Mouse (Mus musculus) MEL (cell line): ENCODE measurements around the gene Gpn2. TPM values are rescaled to one million over a fixed set of nuclear protein-coding genes. Genes with fewer than 3 reads are reported as not detected.

Source experiments
- DNase-seq: peaks from one replicate; pipeline ENCODE4 v3.0.0; 2011; ENCODE audit warnings: low read depth, low spot score
- H3K27ac ChIP-seq: 2 replicates; pipeline ENCODE4 v1.5.1; 2012; ENCODE audit warnings: low read depth, mild to moderate bottlenecking, control low read depth, low read length, moderate library complexity; ENCODE audit not compliant: control insufficient read depth
- H3K27me3 ChIP-seq, 2 experiments: fragments of 150-350 bp in 1 of 2; sonication (generic) in 1 of 2; 2 replicates each; pipeline ENCODE4 v1.6.1; 2012; ENCODE audit warnings: low read length in 2 of 2, mild to moderate bottlenecking in 2 of 2, improper control_type of control experiment in 1 of 2, moderate library complexity in 1 of 2; ENCODE audit not compliant: insufficient read depth in 2 of 2, control insufficient read depth in 1 of 2
- H3K36me3 ChIP-seq, 2 experiments: 2 replicates each; pipeline ENCODE4 v1.6.1; 2012 to 2014; ENCODE audit warnings: low read length in 2 of 2, improper control_type of control experiment in 1 of 2, inconsistent platforms in 1 of 2, mild to moderate bottlenecking in 1 of 2; ENCODE audit not compliant: insufficient read depth in 2 of 2, control insufficient read depth in 1 of 2
- H3K4me1 ChIP-seq, 2 experiments: fragments of 150-350 bp in 1 of 2; sonication (generic) in 1 of 2; 2 replicates each; pipeline ENCODE4 v1.6.1; 2012; ENCODE audit warnings: low read length in 2 of 2, improper control_type of control experiment in 1 of 2, mild to moderate bottlenecking in 1 of 2; ENCODE audit not compliant: insufficient read depth in 2 of 2, control insufficient read depth in 1 of 2
- H3K4me3 ChIP-seq, 2 experiments: fragments of 150-350 bp in 1 of 2; sonication (generic) in 1 of 2; 2 replicates each; pipeline ENCODE4 v1.5.1; 2012; ENCODE audit warnings: low read depth in 2 of 2, low read length in 2 of 2, mild to moderate bottlenecking in 2 of 2, moderate library complexity in 2 of 2, control low read depth in 1 of 2, improper control_type of control experiment in 1 of 2; ENCODE audit not compliant: control insufficient read depth in 1 of 2, insufficient read depth in 1 of 2
- H3K79me2 ChIP-seq: 2 replicates; pipeline ENCODE4 v1.6.1; 2012; ENCODE audit warnings: mild to moderate bottlenecking, low read length, moderate library complexity; ENCODE audit not compliant: control insufficient read depth, poor library complexity, insufficient read depth
- H3K9ac ChIP-seq: 2 replicates; pipeline ENCODE4 v1.6.1; 2012; ENCODE audit warnings: low read depth, mild to moderate bottlenecking, control low read depth, low read length, moderate library complexity; ENCODE audit not compliant: control insufficient read depth, poor library complexity, severe bottlenecking
- H3K9me3 ChIP-seq: fragments of 150-350 bp; sonication (generic); replicated peaks from 2 replicates; pipeline ENCODE4 v1.6.1; 2012; ENCODE audit warnings: mild to moderate bottlenecking, low read length, improper control_type of control experiment, moderate library complexity; ENCODE audit not compliant: insufficient read depth
- BHLHE40 ChIP-seq: IDR thresholded peaks from 2 replicates; pipeline ENCODE4 v1.6.1; 2012; ENCODE audit warnings: low read depth, mild to moderate bottlenecking, inconsistent platforms, low read length, improper control_type of control experiment, borderline replicate concordance
- CHD1 ChIP-seq: IDR thresholded peaks from 2 replicates; pipeline ENCODE4 v1.6.1; 2012; ENCODE audit warnings: low read depth, mild to moderate bottlenecking, inconsistent platforms, low read length, improper control_type of control experiment
- ELF1 ChIP-seq: IDR thresholded peaks from 2 replicates; pipeline ENCODE4 v1.6.1; 2014; ENCODE audit warnings: low read depth, mild to moderate bottlenecking, inconsistent platforms, low read length, improper control_type of control experiment, moderate library complexity
- ETS1 ChIP-seq: IDR thresholded peaks from 2 replicates; pipeline ENCODE4 v1.6.1; 2012; ENCODE audit warnings: low read depth, mild to moderate bottlenecking, inconsistent platforms, low read length, improper control_type of control experiment, moderate library complexity
- GABPA ChIP-seq: IDR thresholded peaks from 2 replicates; pipeline ENCODE4 v1.6.1; 2012; ENCODE audit warnings: low read depth, mild to moderate bottlenecking, inconsistent platforms, low read length, improper control_type of control experiment, moderate library complexity
- KAT2A ChIP-seq: conservative IDR thresholded peaks from 2 replicates; pipeline ENCODE4 v1.6.1; 2012; ENCODE audit warnings: low read depth, low read length, improper control_type of control experiment, inconsistent platforms
- MAFK ChIP-seq: IDR thresholded peaks from 2 replicates; pipeline ENCODE4 v1.6.1; 2011; ENCODE audit warnings: low read depth, mild to moderate bottlenecking, low read length, improper control_type of control experiment, borderline replicate concordance
- MXI1 ChIP-seq: IDR thresholded peaks from 2 replicates; pipeline ENCODE4 v1.6.1; 2011; ENCODE audit warnings: mild to moderate bottlenecking, low read depth, low read length, improper control_type of control experiment
- NELFE ChIP-seq: IDR thresholded peaks from 2 replicates; pipeline ENCODE4 v1.6.1; 2011; ENCODE audit warnings: low read depth, low read length, improper control_type of control experiment
- NRF1 ChIP-seq: IDR thresholded peaks from 2 replicates; pipeline ENCODE4 v1.6.1; 2014; ENCODE audit warnings: low read depth, mild to moderate bottlenecking, inconsistent platforms, low read length, improper control_type of control experiment, moderate library complexity; ENCODE audit not compliant: poor library complexity, insufficient read depth, severe bottlenecking
- POLR2A ChIP-seq, 2 experiments: IDR thresholded peaks; 2 replicates each; pipeline ENCODE4 v1.6.1; 2011 to 2012; ENCODE audit warnings: low read length in 2 of 2, mild to moderate bottlenecking in 2 of 2, control low read depth in 1 of 2, improper control_type of control experiment in 1 of 2, low read depth in 1 of 2, moderate library complexity in 1 of 2; ENCODE audit not compliant: control insufficient read depth in 1 of 2, insufficient read depth in 1 of 2, poor library complexity in 1 of 2
- POLR2AphosphoS2 ChIP-seq: IDR thresholded peaks from 2 replicates; pipeline ENCODE4 v1.6.1; 2011; ENCODE audit warnings: low read length, improper control_type of control experiment
- RAD21 ChIP-seq: IDR thresholded peaks from 2 replicates; pipeline ENCODE4 v1.6.1; 2011; ENCODE audit warnings: mild to moderate bottlenecking, low read depth, low read length, improper control_type of control experiment
- RCOR1 ChIP-seq: IDR thresholded peaks from 2 replicates; pipeline ENCODE4 v1.6.1; 2012; ENCODE audit warnings: low read depth, mild to moderate bottlenecking, inconsistent platforms, low read length, improper control_type of control experiment
- TAL1 ChIP-seq: IDR thresholded peaks from 2 replicates; pipeline ENCODE4 v1.6.1; 2012; ENCODE audit warnings: mild to moderate bottlenecking, inconsistent platforms, low read length, moderate library complexity, mixed read lengths
- UBTF ChIP-seq: IDR thresholded peaks from 2 replicates; pipeline ENCODE4 v1.6.1; 2012; ENCODE audit warnings: low read depth, mild to moderate bottlenecking, inconsistent platforms, low read length, improper control_type of control experiment, moderate library complexity, borderline replicate concordance; ENCODE audit not compliant: insufficient read depth
- USF2 ChIP-seq, 2 experiments: IDR thresholded peaks; 2 replicates each; pipeline ENCODE4 v1.6.1; 2011 to 2012; ENCODE audit warnings: improper control_type of control experiment in 2 of 2, low read length in 2 of 2, borderline replicate concordance in 1 of 2, inconsistent platforms in 1 of 2, low read depth in 1 of 2, mild to moderate bottlenecking in 1 of 2; ENCODE audit not compliant: insufficient read depth in 1 of 2
- polyA plus RNA-seq, 2 experiments: library from polyadenylated mRNA; stranded (reverse) in 1 of 2; unstranded in 1 of 2; fragments of >175 nt in 1 of 2; fragments of >200 nt in 1 of 2; gene quantifications; 2 replicates each; pipeline versions ENCODE4 v1.2.1 to v1.2.4; 2012; ENCODE audit warnings: low replicate concordance in 2 of 2, low read depth in 1 of 2; ENCODE audit not compliant: insufficient read length in 2 of 2, insufficient read depth in 1 of 2, missing spikeins in 1 of 2
- total RNA-seq: library from RNA; depleted of rRNA; stranded (reverse); fragments of 300-350 nt; gene quantifications from 2 replicates; pipeline ENCODE4 v1.2.3, GENCODE M21; 2012

Gpn2 gene
- total and polyA plus RNA-seq, 3 experiments, result 28.6 to 43.3 TPM; not detected in 1

GRCm38 (mm10) chr4:133574070-133574842 is 9.9 kb upstream of the Gpn2 start, which contains the start of gene Gpatch3 (continued):
- TF ChIP-seq NELFE (peak; percentile 74), POLR2AphosphoS2 (peak; percentile 72), RAD21 (no peak)

- H3K4me1 ChIP-seq, result no peaks in the 10 kb centered on the region
- peak overlapping the region; percentile 54 to 84 for H3K4me3 ChIP-seq
- H3K27me3 ChIP-seq, result no peaks in the 10 kb centered on the region
- peak overlapping the region; percentile 86 for H3K9ac ChIP-seq
- no peak overlapping the region; the same call in 1 of the 2 replicates for H3K27ac ChIP-seq
- TF ChIP-seq KAT2A, result 0 out of 2 replicates have a peak, but pooled peaks have one; percentile 2
- TF ChIP-seq POLR2A (IDR thresholded peaks at IDR 0.05; ENCODE audit: control insufficient read depth in 1 of 2, insufficient read depth in 1 of 2, low read depth in 1 of 2, low read length in 2 of 2, poor library complexity in 1 of 2), result 0 out of 4 replicates have a peak, but pooled peaks of 1 of the 2 experiments have one; percentile 2
- TF ChIP-seq RCOR1, result 0 out of 2 replicates have a peak, but pooled peaks have one; percentile 29
- no peak for TF ChIP-seq BHLHE40
- peaks cover 4% of the 10 kb centered on the region; the same call in 1 of the 2 replicates for H3K79me2 ChIP-seq
- DNase-seq, result no peak
- H3K9me3 ChIP-seq, result no peaks in the 10 kb centered on the region
- H3K36me3 ChIP-seq, result no peaks in the 10 kb centered on the region
Measured at GRCm38 (mm10) chr4:133574843-133575202, 9.3 kb upstream of the Gpn2 start.

GRCm38 (mm10) chr4:133577983-133578382 is 6.2 kb upstream of the Gpn2 start:
- no peaks in the 10 kb centered on the region for H3K27me3 ChIP-seq
- TF ChIP-seq UBTF, result no peak
- no peak for TF ChIP-seq ELF1
- TF ChIP-seq ETS1, result no peak
- no peak for TF ChIP-seq CHD1
- TF ChIP-seq TAL1, result no peak
- no peak for TF ChIP-seq MXI1
- TF ChIP-seq RAD21, result no peak
- no peak for TF ChIP-seq USF2 (IDR thresholded peaks at IDR 0.05; ENCODE audit: borderline replicate concordance in 1 of 2, insufficient read depth in 1 of 2, low read depth in 1 of 2, low read length in 2 of 2)
- no peak for TF ChIP-seq NRF1
- TF ChIP-seq GABPA, result no peak
- TF ChIP-seq MAFK, result no peak
- no peak for TF ChIP-seq BHLHE40
- TF ChIP-seq NELFE, result no peak
- TF ChIP-seq RCOR1, result no peak
- peaks cover 4% of the 10 kb centered on the region; the same call in 1 of the 2 replicates for H3K79me2 ChIP-seq
- no peak overlapping the region for H3K4me3 ChIP-seq
- no peaks in the 10 kb centered on the region for H3K4me1 ChIP-seq
- H3K36me3 ChIP-seq, result no peaks in the 10 kb centered on the region
- no peaks in the 10 kb centered on the region for H3K9me3 ChIP-seq
- no peak for DNase-seq
- no peak overlapping the region for H3K9ac ChIP-seq
- H3K27ac ChIP-seq, result no peak overlapping the region
